Mouse (Mus musculus): Measurements from ENCODE around the gene Neu4. TPM values are rescaled to one million over a fixed set of nuclear protein-coding genes. Genes with fewer than 3 reads are reported as not detected.
"Not testable (repeated sequence)": the region's sequence is repeated elsewhere in the genome, so short reads cannot be mapped to it uniquely, and the experiment has no call there.

Neu4 gene
- polyA plus RNA-seq, 1 experiment from 2014 or later: not detected

- H3K9ac ChIP-seq (replicated peaks; ENCODE audit: low read depth): no peak within 1 kb of the TSS
- no peak within 1 kb of the TSS for H3K4me2 ChIP-seq (replicated peaks; ENCODE audit: low read depth, low read length)
- DNase-seq (ENCODE audit: low spot score) (no peak), ATAC-seq (no peak)
- H3K4me3 ChIP-seq (ENCODE audit: low read depth, low read length): no peak within 1 kb of the TSS
- no peaks in the 10 kb centered on the region for H3K9me3 ChIP-seq (ENCODE audit: low read length)
- no peak for TF ChIP-seq EP300 (IDR thresholded peaks at IDR 0.05)
- TF ChIP-seq CTCF (IDR thresholded peaks at IDR 0.05): no peak
- no peaks in the 10 kb centered on the region for H3K4me1 ChIP-seq (ENCODE audit: insufficient read depth, low read depth, low read length)
- H3K27me3 ChIP-seq (replicated peaks; ENCODE audit: insufficient read depth, low read length): no peaks in the 10 kb centered on the region
- no peaks in the 10 kb centered on the region for H3K36me3 ChIP-seq (ENCODE audit: insufficient read depth, low read length)
- WGBS: 41% methylated on average over 5 of the region's 6 CpGs
- H3K27ac ChIP-seq (ENCODE audit: low read length): no peak within 1 kb of the TSS
Measured at GRCm38 (mm10) chr1:94052373-94052772, 32.1 kb downstream of the Neu4 start, which contains the start of gene Pdcd1. Gene Pdcd1 (minus strand): TSS chr1:94052553.

DNA sequence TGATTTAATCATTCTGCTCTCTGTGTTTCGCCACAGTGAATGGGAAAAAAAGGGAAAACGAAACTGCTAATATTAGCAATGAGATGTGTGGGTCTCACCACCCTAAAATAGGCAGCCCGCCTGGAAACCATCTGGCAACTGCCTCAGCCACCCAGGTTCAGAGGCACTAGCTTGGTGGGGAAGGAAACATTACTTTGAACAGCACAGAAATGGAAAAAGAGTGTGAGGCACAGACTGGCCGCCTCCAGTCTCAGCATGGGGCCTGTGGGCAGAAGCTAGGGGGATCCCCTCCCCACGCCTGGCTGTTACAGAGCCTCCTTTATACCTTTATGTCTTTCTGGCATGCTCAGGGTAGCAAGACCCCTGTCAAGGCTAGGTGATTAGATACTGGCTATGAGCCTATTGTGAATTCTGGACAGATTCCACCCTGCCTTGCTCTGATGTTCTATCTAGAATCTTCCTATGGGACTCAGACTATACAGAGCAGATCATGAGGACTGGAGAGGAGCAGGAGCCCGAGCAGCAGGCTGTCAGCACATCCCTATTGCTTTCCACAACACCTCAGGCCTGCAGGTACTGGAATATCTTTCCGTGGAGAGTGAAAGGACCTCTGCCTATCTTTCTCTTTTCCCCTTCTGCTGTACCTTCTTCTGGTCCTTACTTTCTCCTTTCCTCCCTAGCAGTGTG is 33.4 kb downstream of the Neu4 start:
- Histone ChIP-seq H3K4me1 (ENCODE audit: insufficient read depth, low read depth, low read length) (no peaks in the 10 kb centered on the region), H3K4me2 (replicated peaks; ENCODE audit: low read depth, low read length) (no peak overlapping the region), H3K9me3 (ENCODE audit: low read length) (no peaks in the 10 kb centered on the region), H3K4me3 (ENCODE audit: low read depth, low read length) (no peak overlapping the region), H3K27me3 (replicated peaks; ENCODE audit: insufficient read depth, low read length) (no peaks in the 10 kb centered on the region), H3K9ac (replicated peaks; ENCODE audit: low read depth) (no peak overlapping the region), H3K36me3 (ENCODE audit: insufficient read depth, low read length) (no peaks in the 10 kb centered on the region), H3K27ac (ENCODE audit: low read length) (no peak overlapping the region)
- ATAC-seq (no peak), DNase-seq (ENCODE audit: low spot score) (no peak)
- 70% methylated on average over 7 of the region's 7 CpGs for WGBS
- TF ChIP-seq CTCF (IDR thresholded peaks at IDR 0.05) (no peak), EP300 (IDR thresholded peaks at IDR 0.05) (no peak)

GRCm38 (mm10) chr1:94054481-94054880 is 34.2 kb downstream of the Neu4 start:
- no peak overlapping the region for H3K27ac ChIP-seq (ENCODE audit: low read length)
- H3K9me3 ChIP-seq (ENCODE audit: low read length): no peaks in the 10 kb centered on the region
- WGBS: 83% methylated on average over 1 of the region's 1 CpGs
- no peak overlapping the region for H3K4me3 ChIP-seq (ENCODE audit: low read depth, low read length)
- H3K36me3 ChIP-seq (ENCODE audit: insufficient read depth, low read length): no peaks in the 10 kb centered on the region
- no peak for TF ChIP-seq EP300 (IDR thresholded peaks at IDR 0.05)
- no peak for TF ChIP-seq CTCF (IDR thresholded peaks at IDR 0.05)
- no peaks in the 10 kb centered on the region for H3K4me1 ChIP-seq (ENCODE audit: insufficient read depth, low read depth, low read length)
- ATAC-seq (no peak), DNase-seq (ENCODE audit: low spot score) (no peak)
- no peaks in the 10 kb centered on the region for H3K27me3 ChIP-seq (replicated peaks; ENCODE audit: insufficient read depth, low read length)
- no peak overlapping the region for H3K9ac ChIP-seq (replicated peaks; ENCODE audit: low read depth)
- H3K4me2 ChIP-seq (replicated peaks; ENCODE audit: low read depth, low read length): no peak overlapping the region

DNA sequence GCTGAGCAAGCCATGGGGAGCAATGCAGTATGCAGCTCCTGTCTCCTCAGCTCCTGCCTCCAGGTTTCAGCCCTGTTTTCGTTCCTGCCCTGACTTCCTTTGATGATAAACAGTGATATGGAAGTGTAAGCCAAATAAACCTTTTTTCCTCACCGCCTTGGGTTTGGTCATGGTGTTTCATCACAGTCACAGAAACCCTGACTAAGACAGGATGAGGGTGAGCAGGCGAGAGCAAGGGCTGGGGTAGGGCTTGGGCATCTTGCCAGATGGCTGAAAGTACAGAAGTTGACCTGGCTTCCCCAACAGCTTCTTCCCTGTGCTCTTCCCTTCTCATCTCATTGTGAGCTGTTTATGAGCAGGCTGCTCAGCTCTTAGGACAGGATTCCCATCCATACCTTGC is 35.7 kb downstream of the Neu4 start:
- no peak for DNase-seq (ENCODE audit: low spot score)
- H3K9me3 ChIP-seq (ENCODE audit: low read length): no peaks in the 10 kb centered on the region
- 16% methylated on average over 3 of the region's 3 CpGs for WGBS

DNA sequence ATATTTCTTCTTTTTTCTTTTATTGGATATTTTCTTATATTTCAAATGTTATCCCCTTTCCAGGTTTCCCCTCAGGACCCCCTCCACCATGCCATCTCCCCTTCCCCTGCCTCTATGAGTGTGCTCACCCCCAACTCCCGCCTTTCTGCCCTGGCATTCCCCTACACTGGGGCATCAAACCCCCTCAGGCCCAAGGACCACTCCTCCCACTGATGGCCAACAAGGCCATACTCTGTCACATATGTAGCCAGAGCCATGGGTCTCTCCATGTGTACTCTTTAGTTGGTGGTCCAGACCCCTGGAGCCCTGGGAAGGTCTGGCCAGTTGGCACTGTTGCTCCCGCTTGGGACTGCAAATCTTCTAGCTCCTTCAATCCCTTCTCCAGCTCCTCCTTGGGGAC is 37.1 kb downstream of the Neu4 start:
- H3K36me3 ChIP-seq (ENCODE audit: insufficient read depth, low read length): no peaks in the 10 kb centered on the region
- H3K27ac ChIP-seq (ENCODE audit: low read length): no peak overlapping the region
- H3K4me1 ChIP-seq (ENCODE audit: insufficient read depth, low read depth, low read length): no peaks in the 10 kb centered on the region
- ATAC-seq: no peak
- H3K27me3 ChIP-seq (replicated peaks; ENCODE audit: insufficient read depth, low read length): no peaks in the 10 kb centered on the region
- H3K9me3 ChIP-seq (ENCODE audit: low read length): no peaks in the 10 kb centered on the region
- no peak overlapping the region for H3K4me2 ChIP-seq (replicated peaks; ENCODE audit: low read depth, low read length)
- 90% methylated on average over 2 of the region's 2 CpGs for WGBS
- H3K4me3 ChIP-seq (ENCODE audit: low read depth, low read length): no peak overlapping the region
- no peak overlapping the region for H3K9ac ChIP-seq (replicated peaks; ENCODE audit: low read depth)
- no peak for TF ChIP-seq CTCF (IDR thresholded peaks at IDR 0.05)
- no peak for TF ChIP-seq EP300 (IDR thresholded peaks at IDR 0.05)
- DNase-seq (ENCODE audit: low spot score): no peak

More for the DNA sequence above, 35.7 kb downstream of the Neu4 start:
- TF ChIP-seq EP300 (IDR thresholded peaks at IDR 0.05): no peak
- TF ChIP-seq CTCF (IDR thresholded peaks at IDR 0.05): no peak
- Histone ChIP-seq H3K4me3 (ENCODE audit: low read depth, low read length) (no peak overlapping the region), H3K36me3 (ENCODE audit: insufficient read depth, low read length) (no peaks in the 10 kb centered on the region), H3K9ac (replicated peaks; ENCODE audit: low read depth) (no peak overlapping the region), H3K4me1 (ENCODE audit: insufficient read depth, low read depth, low read length) (no peaks in the 10 kb centered on the region), H3K4me2 (replicated peaks; ENCODE audit: low read depth, low read length) (no peak overlapping the region), H3K27me3 (replicated peaks; ENCODE audit: insufficient read depth, low read length) (no peaks in the 10 kb centered on the region), H3K27ac (ENCODE audit: low read length) (no peak overlapping the region)
- no peak for ATAC-seq

GRCm38 (mm10) chr1:94058281-94058680 is 38.0 kb downstream of the Neu4 start:
- H3K27ac ChIP-seq (ENCODE audit: low read length); H3K27me3 ChIP-seq (replicated peaks; ENCODE audit: insufficient read depth, low read length); DNase-seq (ENCODE audit: low spot score); H3K4me2 ChIP-seq (replicated peaks; ENCODE audit: low read depth, low read length); ATAC-seq; H3K36me3 ChIP-seq (ENCODE audit: insufficient read depth, low read length); H3K4me1 ChIP-seq (ENCODE audit: insufficient read depth, low read depth, low read length); H3K4me3 ChIP-seq (ENCODE audit: low read depth, low read length); H3K9ac ChIP-seq (replicated peaks; ENCODE audit: low read depth); H3K9me3 ChIP-seq (ENCODE audit: low read length): not testable (repeated sequence)
- 72% methylated on average over 1 of the region's 1 CpGs for WGBS

DNA sequence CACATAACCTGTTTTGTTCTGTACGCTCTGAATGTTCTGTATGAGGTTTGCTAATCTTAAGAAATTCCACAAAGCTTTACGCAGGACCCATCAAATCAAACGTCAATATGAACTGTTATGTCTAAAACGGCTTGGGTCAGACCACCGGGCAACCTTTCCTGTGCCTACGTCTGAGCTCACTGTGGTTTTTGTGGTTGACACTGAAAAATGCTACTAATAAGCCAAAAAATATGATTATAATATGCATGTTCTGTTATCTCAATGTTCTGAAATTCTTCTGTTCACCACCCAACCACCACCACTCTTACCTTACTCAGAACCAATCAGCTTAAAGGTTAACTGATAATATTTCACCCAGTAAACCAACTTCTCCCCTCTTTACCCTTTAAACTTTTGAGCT is 54.5 kb downstream of the Neu4 start:
- WGBS: 74% methylated on average over 6 of the region's 6 CpGs
- Histone ChIP-seq H3K27ac (ENCODE audit: low read length) (no peak overlapping the region), H3K9ac (replicated peaks; ENCODE audit: low read depth) (no peak overlapping the region), H3K4me1 (ENCODE audit: insufficient read depth, low read depth, low read length) (no peaks in the 10 kb centered on the region), H3K27me3 (replicated peaks; ENCODE audit: insufficient read depth, low read length) (no peaks in the 10 kb centered on the region), H3K4me3 (ENCODE audit: low read depth, low read length) (no peak overlapping the region), H3K9me3 (ENCODE audit: low read length) (no peaks in the 10 kb centered on the region), H3K4me2 (replicated peaks; ENCODE audit: low read depth, low read length) (no peak overlapping the region), H3K36me3 (ENCODE audit: insufficient read depth, low read length) (no peaks in the 10 kb centered on the region)
- DNase-seq (ENCODE audit: low spot score): no peak
- no peak for ATAC-seq
- TF ChIP-seq CTCF (IDR thresholded peaks at IDR 0.05) (no peak), EP300 (IDR thresholded peaks at IDR 0.05) (no peak)
